Mouse (Mus musculus) kidney, embryonic 16.5 days (tissue): ENCODE results near the gene Pah. TPM values are rescaled to one million over a fixed set of nuclear protein-coding genes. Genes with fewer than 3 reads are reported as not detected.

ENCODE experiments used
- ATAC-seq: fragments of 200-750 bp; cut with Nextera tagmentation; 2 replicates; pipeline ENCODE4 v1.8.0; 2017; ENCODE audit warnings: moderate TSS enrichment; ENCODE audit not compliant: low FRiP score, low TSS enrichment
- H3K27ac ChIP-seq: fragments of 300-500 bp; sonication (generic); 2 replicates; pipeline ENCODE4 v1.5.1; 2014; ENCODE audit warnings: low read length
- H3K27me3 ChIP-seq: fragments of 300-500 bp; sonication (generic); 2 replicates; pipeline ENCODE4 v1.6.1; 2014; ENCODE audit warnings: low read length, control low read depth, mixed read lengths; ENCODE audit not compliant: insufficient read depth
- H3K36me3 ChIP-seq: fragments of 300-500 bp; sonication (generic); 2 replicates; pipeline ENCODE4 v1.6.1; 2014; ENCODE audit warnings: low read length, control low read depth, mixed read lengths; ENCODE audit not compliant: insufficient read depth
- H3K4me1 ChIP-seq: fragments of 300-500 bp; sonication (generic); 2 replicates; pipeline ENCODE4 v1.6.1; 2014; ENCODE audit warnings: low read length, control low read depth, mixed read lengths; ENCODE audit not compliant: insufficient read depth
- H3K4me2 ChIP-seq: fragments of 300-500 bp; sonication (generic); replicated peaks from 2 replicates; pipeline ENCODE4 v1.6.1; 2014; ENCODE audit warnings: low read depth, low read length
- H3K4me3 ChIP-seq: fragments of 300-500 bp; sonication (generic); 2 replicates; pipeline ENCODE4 v1.5.1; 2014; ENCODE audit warnings: mild to moderate bottlenecking, low read length
- H3K9ac ChIP-seq: fragments of 300-500 bp; sonication (generic); replicated peaks from 2 replicates; pipeline ENCODE4 v1.6.1; 2014; ENCODE audit warnings: low read length
- H3K9me3 ChIP-seq: fragments of 300-500 bp; sonication (generic); 2 replicates; pipeline ENCODE4 v1.6.1; 2016; ENCODE audit warnings: low read length, control low read depth
- WGBS: fragments of 180-500 bp; shearing (Covaris S2); extraction: QIAGEN DNeasy Blood & Tissue Kit; methylation state at CpG from one replicate; pipeline ENCODE4 v1.1.7; 2014; 5-methylcytosine and 5-hydroxymethylcytosine counted together
- polyA plus RNA-seq: library from polyadenylated mRNA; unstranded; fragments of >200 nt; fragmentation: Nextera tagmentation; extraction: Ambion mirVana; gene quantifications from 2 replicates; pipeline ENCODE4 v1.2.1, GENCODE M21; 2015

Pah gene
- polyA plus RNA-seq, 1 experiment from 2014 or later: 8.3 TPM

GRCm38 (mm10) chr10:87490328-87490727, 31.3 kb upstream of the Pah start:
- WGBS: 8% methylated on average over 2 of the region's 2 CpGs
- ATAC-seq: no peak
- peaks cover 36% of the 10 kb centered on the region for H3K4me1 ChIP-seq

GRCm38 (mm10) chr10:87491485-87492040, 30.0 kb upstream of the Pah start:
- Histone ChIP-seq H3K9me3 (peaks cover 5% of the 10 kb centered on the region; the same call in 1 of the 2 replicates), H3K27me3 (peaks cover 95% of the 10 kb centered on the region), H3K27ac (no peak overlapping the region), H3K4me2 (peak overlapping the region; percentile 99; the same call in 1 of the 2 replicates), H3K4me3 (peak overlapping the region; percentile 60; the same call in 1 of the 2 replicates), H3K36me3 (no peaks in the 10 kb centered on the region), H3K9ac (no peak overlapping the region), H3K4me1 (peaks cover 24% of the 10 kb centered on the region)
- WGBS: under 1% methylated on average over 11 of the region's 11 CpGs
- ATAC-seq: no peak

More at GRCm38 (mm10) chr10:87490328-87490727, 31.3 kb upstream of the Pah start:
- Histone ChIP-seq H3K27ac (no peak overlapping the region), H3K4me3 (no peak overlapping the region), H3K27me3 (peaks cover 97% of the 10 kb centered on the region), H3K9ac (no peak overlapping the region), H3K36me3 (no peaks in the 10 kb centered on the region), H3K9me3 (no peaks in the 10 kb centered on the region), H3K4me2 (no peak overlapping the region)

DNA sequence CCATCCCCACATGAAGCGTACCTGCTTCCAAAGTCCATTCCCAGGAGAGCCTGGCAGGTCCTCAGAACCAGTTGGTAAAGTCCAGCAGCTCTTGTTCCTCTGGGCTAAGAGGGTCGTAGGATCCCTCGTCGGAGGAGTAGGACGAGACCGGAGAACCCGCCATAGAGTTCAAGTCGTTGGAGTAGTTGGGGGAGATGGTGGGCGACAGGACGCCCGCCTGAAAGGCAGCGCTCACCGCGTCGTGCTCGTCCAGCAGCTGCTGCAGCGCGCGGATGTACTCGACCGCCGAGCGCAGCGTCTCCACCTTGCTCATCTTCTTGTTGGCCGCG, 29.3 kb upstream of the Pah start:
- Histone ChIP-seq H3K9ac (0 out of 2 replicates have a peak overlapping the region, but pooled peaks have one; percentile 44), H3K27me3 (peaks cover 95% of the 10 kb centered on the region), H3K36me3 (no peaks in the 10 kb centered on the region), H3K27ac (no peak overlapping the region), H3K4me3 (peak overlapping the region; percentile 60), H3K4me1 (peaks cover 24% of the 10 kb centered on the region), H3K4me2 (peak overlapping the region; percentile 99), H3K9me3 (peaks cover 5% of the 10 kb centered on the region; the same call in 1 of the 2 replicates)
- peak; percentile 1; the same call in 1 of the 2 replicates for ATAC-seq
- WGBS: under 1% methylated on average over 26 of the region's 26 CpGs

DNA sequence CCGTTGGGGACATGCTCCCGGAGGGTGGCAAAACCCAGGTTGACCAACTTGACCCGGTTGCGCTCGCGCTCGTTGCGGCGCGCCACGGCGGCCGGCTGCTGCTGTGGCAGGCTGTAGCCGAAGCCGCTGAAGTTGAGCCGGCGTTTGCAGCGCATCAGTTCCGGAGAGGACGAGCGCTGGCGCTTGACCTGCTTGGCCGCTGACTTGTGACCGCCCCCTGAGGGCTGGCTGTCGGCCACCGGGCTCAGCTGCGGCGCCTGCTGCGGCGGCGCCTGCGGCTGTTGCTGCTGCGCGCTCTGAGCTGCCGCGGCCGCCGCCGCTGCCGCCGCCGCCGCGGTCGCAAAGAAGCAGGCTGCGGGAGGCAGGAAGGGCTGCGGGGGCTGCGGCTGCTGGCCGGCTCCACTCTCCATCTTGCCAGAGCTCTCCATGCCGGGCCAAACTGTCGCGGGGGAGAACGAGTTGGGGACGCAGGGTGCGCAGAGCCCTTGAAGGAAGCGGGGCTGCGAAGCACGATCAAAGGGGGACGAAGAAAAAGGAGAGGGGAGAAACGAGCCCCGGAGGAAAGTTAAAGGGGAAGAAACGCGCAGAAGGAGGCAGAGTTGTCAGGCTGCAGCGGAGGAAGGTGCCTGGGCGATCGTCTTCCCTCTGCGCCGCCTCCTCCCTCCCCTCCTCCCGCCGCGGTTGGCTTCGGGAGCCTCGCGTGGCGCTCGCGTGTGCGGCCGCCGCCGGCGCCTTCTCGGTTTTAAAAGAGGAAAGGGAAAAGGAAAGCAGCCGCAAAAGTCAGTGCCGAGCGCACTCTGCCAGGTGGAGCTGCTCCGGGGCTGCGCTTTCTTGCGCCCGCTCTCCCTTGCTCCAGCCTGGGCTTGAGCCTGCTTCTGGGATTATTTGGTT, 28.7 kb upstream of the Pah start:
- H3K9me3 ChIP-seq: peaks cover 8% of the 10 kb centered on the region
- no peaks in the 10 kb centered on the region for H3K36me3 ChIP-seq
- peaks cover 24% of the 10 kb centered on the region for H3K4me1 ChIP-seq
- H3K4me3 ChIP-seq: peak overlapping the region; percentile 60
- peak overlapping the region; percentile 44; the same call in 1 of the 2 replicates for H3K9ac ChIP-seq
- H3K4me2 ChIP-seq: peak overlapping the region; percentile 99
- ATAC-seq: peak; percentile 78
- H3K27me3 ChIP-seq: peaks cover 92% of the 10 kb centered on the region
- 0% methylated on average over 89 of the region's 90 CpGs for WGBS
- H3K27ac ChIP-seq: no peak overlapping the region

- WGBS: under 1% methylated on average over 26 of the region's 34 CpGs
- peaks cover 22% of the 10 kb centered on the region for H3K4me1 ChIP-seq
- no peaks in the 10 kb centered on the region for H3K36me3 ChIP-seq
- H3K4me3 ChIP-seq: peak within 1 kb of the TSS; percentile 60
- peak within 1 kb of the TSS; percentile 99 for H3K4me2 ChIP-seq
- peak; percentile 14; the same call in 1 of the 2 replicates for ATAC-seq
- peak within 1 kb of the TSS; percentile 44; the same call in 1 of the 2 replicates for H3K9ac ChIP-seq
- H3K27ac ChIP-seq: no peak within 1 kb of the TSS
- H3K27me3 ChIP-seq: peaks cover 92% of the 10 kb centered on the region
- H3K9me3 ChIP-seq: peaks cover 9% of the 10 kb centered on the region
These were observed 28.0 kb upstream of the Pah start, which contains the start of gene Ascl1 for GRCm38 (mm10) chr10:87493576-87493975. Gene Ascl1 (minus strand): TSS chr10:87493660.

- peaks cover 19% of the 10 kb centered on the region for H3K4me1 ChIP-seq
- peak overlapping the region; percentile 60 for H3K4me3 ChIP-seq
- 0 out of 2 replicates have a peak, but pooled peaks have one; percentile 6 for ATAC-seq
- peak overlapping the region; percentile 99 for H3K4me2 ChIP-seq
- no peaks in the 10 kb centered on the region for H3K36me3 ChIP-seq
- no peak overlapping the region for H3K9ac ChIP-seq
- peaks cover 93% of the 10 kb centered on the region for H3K27me3 ChIP-seq
- H3K27ac ChIP-seq: no peak overlapping the region
- 0% methylated on average over 4 of the region's 4 CpGs for WGBS
- H3K9me3 ChIP-seq: peaks cover 9% of the 10 kb centered on the region
These were observed 27.4 kb upstream of the Pah start for GRCm38 (mm10) chr10:87494176-87494575.

DNA sequence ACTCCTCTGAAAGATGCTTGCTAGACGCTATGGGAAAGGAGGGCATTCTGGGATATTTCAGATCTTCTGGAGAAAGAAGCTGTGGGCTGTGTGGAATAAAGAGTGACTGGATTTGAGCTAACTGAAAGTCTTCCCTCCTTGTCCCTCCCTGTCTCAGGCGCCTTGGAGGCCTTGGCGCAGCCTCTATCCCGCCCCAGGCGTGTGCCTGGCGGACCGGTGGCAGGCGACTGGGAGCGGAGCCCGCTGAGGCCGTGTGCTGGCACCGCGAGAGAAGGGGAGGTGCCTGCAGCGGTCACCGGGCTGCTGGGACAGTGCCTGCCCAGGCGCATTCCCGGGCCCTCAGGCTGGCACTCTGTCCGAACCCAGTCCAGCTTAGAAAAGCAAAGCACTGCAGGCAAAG, 27.0 kb upstream of the Pah start:
- no peak overlapping the region for H3K9ac ChIP-seq
- H3K36me3 ChIP-seq: no peaks in the 10 kb centered on the region
- H3K4me1 ChIP-seq: peaks cover 19% of the 10 kb centered on the region
- peak overlapping the region; percentile 22 for H3K4me3 ChIP-seq
- WGBS: 2% methylated on average over 12 of the region's 18 CpGs
- peak; percentile 32; the same call in 1 of the 2 replicates for ATAC-seq
- H3K4me2 ChIP-seq: peak overlapping the region; percentile 38
- H3K27ac ChIP-seq: no peak overlapping the region
- peaks cover 90% of the 10 kb centered on the region for H3K27me3 ChIP-seq
- peaks cover 9% of the 10 kb centered on the region for H3K9me3 ChIP-seq

DNA sequence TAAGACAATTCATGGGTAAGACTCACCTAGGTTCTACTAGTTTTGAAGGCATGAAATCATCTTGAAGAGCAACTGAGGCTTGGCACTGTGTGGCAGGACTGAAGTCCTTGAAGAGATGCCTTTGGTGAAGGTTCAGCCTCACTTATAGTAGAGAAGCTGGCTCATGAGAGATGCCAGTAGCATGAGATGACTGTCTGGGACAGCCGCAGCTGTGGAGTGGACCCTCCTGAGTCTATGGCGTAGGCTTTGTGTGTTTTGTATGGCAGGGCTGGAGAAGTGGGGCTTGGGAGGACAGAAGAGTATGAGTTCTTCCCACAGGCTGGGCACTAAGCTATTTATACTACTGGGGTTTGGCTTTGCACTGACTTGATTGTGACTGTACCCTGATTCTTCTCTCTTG, 24.5 kb upstream of the Pah start:
- Histone ChIP-seq H3K9ac (no peak overlapping the region), H3K27me3 (peaks cover 90% of the 10 kb centered on the region), H3K4me3 (no peak overlapping the region), H3K9me3 (peaks cover 9% of the 10 kb centered on the region), H3K27ac (no peak overlapping the region), H3K4me2 (no peak overlapping the region), H3K4me1 (peaks cover 23% of the 10 kb centered on the region), H3K36me3 (no peaks in the 10 kb centered on the region)
- WGBS: 93% methylated on average over 2 of the region's 2 CpGs
- ATAC-seq: no peak

GRCm38 (mm10) chr10:87500926-87501658, 20.5 kb upstream of the Pah start:
- no peak for ATAC-seq
- 11% methylated on average over 20 of the region's 20 CpGs for WGBS

More at GRCm38 (mm10) chr10:87500926-87501658, 20.5 kb upstream of the Pah start:
- H3K4me2 ChIP-seq: no peak overlapping the region
- H3K9ac ChIP-seq: no peak overlapping the region
- H3K4me1 ChIP-seq: peaks cover 5% of the 10 kb centered on the region; the same call in 1 of the 2 replicates
- H3K27ac ChIP-seq: no peak overlapping the region
- H3K4me3 ChIP-seq: peak overlapping the region; percentile 8; the same call in 1 of the 2 replicates
- no peaks in the 10 kb centered on the region for H3K36me3 ChIP-seq
- H3K9me3 ChIP-seq: peaks cover 6% of the 10 kb centered on the region
- peaks cover 72% of the 10 kb centered on the region for H3K27me3 ChIP-seq
